ENCODE assay signal across 7 mouse cellular contexts in genomic region chr15:27943486-27944195, GRCm38 (mm10).
DNase-seq lines count a peak whose midpoint lies in the region; ATAC-seq lines count a peak whose summit lies in the region.

No protein-coding gene starts in this region.

- H3K4me3 ChIP-seq in hindbrain, embryonic 14.5 days (replicated peaks; ENCODE audit: low read length): no peak overlapping the region
- no peak overlapping the region for H3K4me3 ChIP-seq in neural tube, embryonic 12.5 days

- peaks cover 60% of the 10 kb centered on the region for H3K4me1 ChIP-seq in hindbrain, embryonic 14.5 days (replicated peaks; ENCODE audit: control insufficient read depth, insufficient read depth, low read length)
- H3K4me1 ChIP-seq in neural tube, embryonic 12.5 days: peaks cover 47% of the 10 kb centered on the region

- DNase-seq in 3134 (ENCODE audit: extremely low read depth, insufficient read length, low spot score): peak; percentile 57
- DNase-seq in 3T3-L1 (ENCODE audit: low read depth, low spot score): peak; percentile 82
- peak; percentile 49 for DNase-seq in embryo, embryonic 11 days
- DNase-seq in hindbrain, embryonic 14.5 days (ENCODE audit: low spot score): peak; percentile 54
- no peak for DNase-seq in gastrocnemius, postnatal 4 days (ENCODE audit: low spot score in 2 of 2)
- no peak for DNase-seq in kidney, adult 11 months

- 17% methylated on average over 18 of the region's 18 CpGs for WGBS in hindbrain, embryonic 14.5 days
- WGBS in neural tube, embryonic 12.5 days: 42% methylated on average over 18 of the region's 18 CpGs

- H3K4me2 ChIP-seq in hindbrain, embryonic 14.5 days (replicated peaks): peak overlapping the region; percentile 1; the same call in 1 of the 2 replicates
- H3K4me2 ChIP-seq in neural tube, embryonic 12.5 days (replicated peaks): no peak overlapping the region

- no peaks in the 10 kb centered on the region for H3K27me3 ChIP-seq in hindbrain, embryonic 14.5 days (ENCODE audit: control insufficient read depth, insufficient read depth, low read length)
- H3K27me3 ChIP-seq in neural tube, embryonic 12.5 days (replicated peaks): no peaks in the 10 kb centered on the region

- ATAC-seq in hindbrain, embryonic 14.5 days (ENCODE audit: low FRiP score): peak; percentile 74
- ATAC-seq in neural tube, embryonic 12.5 days (ENCODE audit: low FRiP score, low read depth): peak; percentile 49

- H3K9ac ChIP-seq in hindbrain, embryonic 14.5 days: no peak overlapping the region
- no peak overlapping the region for H3K9ac ChIP-seq in neural tube, embryonic 12.5 days

- no peaks in the 10 kb centered on the region for H3K9me3 ChIP-seq in hindbrain, embryonic 14.5 days (ENCODE audit: control insufficient read depth, low read length)
- no peaks in the 10 kb centered on the region for H3K9me3 ChIP-seq in neural tube, embryonic 12.5 days

- no peaks in the 10 kb centered on the region for H3K36me3 ChIP-seq in hindbrain, embryonic 14.5 days (replicated peaks; ENCODE audit: control insufficient read depth, insufficient read depth)
- no peaks in the 10 kb centered on the region for H3K36me3 ChIP-seq in neural tube, embryonic 12.5 days

- peak overlapping the region; percentile 47 for H3K27ac ChIP-seq in hindbrain, embryonic 14.5 days
- H3K27ac ChIP-seq in neural tube, embryonic 12.5 days: no peak overlapping the region

Comparison
In these comparisons a context has a peak if more than half of its experiments do, and no peak if none do; other contexts are left out.
1. DNase-seq: peak in 3134 (single experiment), 3T3-L1 (single experiment), embryo, embryonic 11 days (single experiment) and hindbrain, embryonic 14.5 days (single experiment); none in gastrocnemius, postnatal 4 days (0 of 2) and kidney, adult 11 months (single experiment).